Mouse (Mus musculus) embryonic facial prominence, embryonic 11.5 days (tissue): ENCODE results near the gene Ube2d1. TPM values are rescaled to one million over a fixed set of nuclear protein-coding genes. Genes with fewer than 3 reads are reported as not detected.
A peak's percentile ranks its signal among the peaks of the same experiment; 100 is the strongest.

Experiments
- ATAC-seq: fragments of 200-750 bp; cut with Nextera tagmentation; replicated peaks from 2 replicates; pipeline ENCODE4 v1.8.0; 2017; ENCODE audit warnings: low read depth; ENCODE audit not compliant: insufficient number of reproducible peaks, low FRiP score, low TSS enrichment
- DNase-seq: peaks from one replicate; pipeline ENCODE4 v3.0.0-alpha.2; 2015; ENCODE audit warnings: low spot score
- H3K27ac ChIP-seq: fragments of 300-500 bp; sonication (generic); replicated peaks from 2 replicates; pipeline ENCODE4 v1.5.1; 2014; ENCODE audit warnings: mild to moderate bottlenecking, low read depth, low read length, control low read depth
- H3K27me3 ChIP-seq: fragments of 300-500 bp; sonication (generic); 2 replicates; pipeline ENCODE4 v1.6.1; 2014; ENCODE audit warnings: mild to moderate bottlenecking, low read length, moderate library complexity, mixed read lengths; ENCODE audit not compliant: control insufficient read depth, insufficient read depth
- H3K36me3 ChIP-seq: fragments of 300-500 bp; sonication (generic); replicated peaks from 2 replicates; pipeline ENCODE4 v1.6.1; 2014; ENCODE audit warnings: low read depth, mild to moderate bottlenecking, low read length, moderate library complexity, mixed read lengths; ENCODE audit not compliant: control insufficient read depth, insufficient read depth
- H3K4me1 ChIP-seq: fragments of 300-500 bp; sonication (generic); 2 replicates; pipeline ENCODE4 v1.6.1; 2014; ENCODE audit warnings: low read length, mixed read lengths; ENCODE audit not compliant: control insufficient read depth, insufficient read depth
- H3K4me2 ChIP-seq: fragments of 300-500 bp; sonication (generic); 2 replicates; pipeline ENCODE4 v1.6.1; 2014; ENCODE audit warnings: low read depth, mild to moderate bottlenecking, control low read depth, low read length, moderate library complexity
- H3K4me3 ChIP-seq: fragments of 300-500 bp; sonication (generic); 2 replicates; pipeline ENCODE4 v1.5.1; 2014; ENCODE audit warnings: low read depth, low read length, control low read depth
- H3K9ac ChIP-seq: fragments of 300-500 bp; sonication (generic); replicated peaks from 2 replicates; pipeline ENCODE4 v1.6.1; 2014; ENCODE audit warnings: mild to moderate bottlenecking, control low read depth, low read length
- H3K9me3 ChIP-seq: fragments of 300-500 bp; sonication (generic); replicated peaks from 2 replicates; pipeline ENCODE4 v1.6.1; 2016; ENCODE audit warnings: mild to moderate bottlenecking, low read length, inconsistent platforms, mixed read lengths; ENCODE audit not compliant: control insufficient read depth
- WGBS: fragments of 180-500 bp; shearing (Covaris S2); extraction: QIAGEN DNeasy Blood & Tissue Kit; methylation state at CpG from one replicate; pipeline ENCODE4 v1.1.7; 2014; 5-methylcytosine and 5-hydroxymethylcytosine counted together
- polyA plus RNA-seq: library from polyadenylated mRNA; unstranded; fragments of >200 nt; fragmentation: Nextera tagmentation; extraction: Ambion mirVana; gene quantifications from 2 replicates; pipeline ENCODE4 v1.2.1, GENCODE M21; 2014

Gene Ube2d1
- polyA plus RNA-seq, 1 experiment from 2014 or later = 158 TPM

- Histone ChIP-seq H3K27ac (no peak overlapping the region), H3K4me1 (no peaks in the 10 kb centered on the region), H3K4me2 (no peak overlapping the region), H3K9me3 (no peaks in the 10 kb centered on the region), H3K9ac (no peak overlapping the region), H3K4me3 (no peak overlapping the region), H3K36me3 (no peaks in the 10 kb centered on the region), H3K27me3 (no peaks in the 10 kb centered on the region)
- DNase-seq = no peak
- 16% methylated on average over 3 of the region's 3 CpGs for WGBS
- ATAC-seq = no peak
These were observed 6.2 kb upstream of the Ube2d1 start for GRCm38 (mm10) chr10:71291179-71291661.

GRCm38 (mm10) chr10:71284511-71285125, 444 bp downstream of the Ube2d1 start:
- Histone ChIP-seq H3K9ac (peak overlapping the region; percentile 94), H3K4me2 (peak overlapping the region; percentile 71), H3K4me1 (peaks cover 3% of the 10 kb centered on the region; the same call in 1 of the 2 replicates), H3K9me3 (no peaks in the 10 kb centered on the region), H3K27ac (peak overlapping the region; percentile 47), H3K27me3 (no peaks in the 10 kb centered on the region), H3K36me3 (no peaks in the 10 kb centered on the region; the same call in 1 of the 2 replicates), H3K4me3 (peak overlapping the region; percentile 92)
- ATAC-seq (peak; percentile 79), DNase-seq (peak; percentile 60)
- 0% methylated on average over 41 of the region's 41 CpGs for WGBS

GRCm38 (mm10) chr10:71284131-71284510, 941 bp downstream of the Ube2d1 start:
- Histone ChIP-seq H3K36me3 (no peaks in the 10 kb centered on the region; the same call in 1 of the 2 replicates), H3K4me3 (peak overlapping the region; percentile 92), H3K9ac (peak overlapping the region; percentile 94), H3K4me2 (peak overlapping the region; percentile 71), H3K27me3 (no peaks in the 10 kb centered on the region), H3K4me1 (peaks cover 3% of the 10 kb centered on the region; the same call in 1 of the 2 replicates), H3K27ac (no peak overlapping the region), H3K9me3 (no peaks in the 10 kb centered on the region)
- DNase-seq = peak; percentile 12
- 21% methylated on average over 8 of the region's 8 CpGs for WGBS
- ATAC-seq = no peak

- DNase-seq (no peak), ATAC-seq (no peak)
- Histone ChIP-seq H3K4me2 (no peak overlapping the region), H3K27me3 (no peaks in the 10 kb centered on the region), H3K4me1 (no peaks in the 10 kb centered on the region), H3K9ac (no peak overlapping the region), H3K4me3 (no peak overlapping the region), H3K9me3 (no peaks in the 10 kb centered on the region), H3K36me3 (no peaks in the 10 kb centered on the region), H3K27ac (no peak overlapping the region)
- 60% methylated on average over 9 of the region's 9 CpGs for WGBS
These were observed 11.9 kb downstream of the Ube2d1 start for GRCm38 (mm10) chr10:71273008-71273739.

- H3K9me3 ChIP-seq = no peaks in the 10 kb centered on the region
- no peak for DNase-seq
- no peak overlapping the region for H3K27ac ChIP-seq
- no peaks in the 10 kb centered on the region for H3K27me3 ChIP-seq
- no peaks in the 10 kb centered on the region for H3K36me3 ChIP-seq
- H3K9ac ChIP-seq = no peak overlapping the region
- no peak for ATAC-seq
- H3K4me3 ChIP-seq = no peak overlapping the region
- 90% methylated on average over 2 of the region's 2 CpGs for WGBS
- no peaks in the 10 kb centered on the region for H3K4me1 ChIP-seq
- no peak overlapping the region for H3K4me2 ChIP-seq
These were observed 17.1 kb downstream of the Ube2d1 start for GRCm38 (mm10) chr10:71267973-71268372.

- no peak for DNase-seq
- 84% methylated on average over 11 of the region's 11 CpGs for WGBS
- no peaks in the 10 kb centered on the region for H3K27me3 ChIP-seq
- no peaks in the 10 kb centered on the region for H3K36me3 ChIP-seq
- H3K9ac ChIP-seq = no peak overlapping the region
- no peak for ATAC-seq
- H3K4me2 ChIP-seq = no peak overlapping the region
- no peak overlapping the region for H3K27ac ChIP-seq
- H3K9me3 ChIP-seq = no peaks in the 10 kb centered on the region
- H3K4me3 ChIP-seq = no peak overlapping the region
- no peaks in the 10 kb centered on the region for H3K4me1 ChIP-seq
These were observed 17.6 kb downstream of the Ube2d1 start for GRCm38 (mm10) chr10:71267511-71267910.

- H3K27ac ChIP-seq = no peak overlapping the region
- H3K27me3 ChIP-seq = no peaks in the 10 kb centered on the region
- ATAC-seq (no peak), DNase-seq (no peak)
- H3K9me3 ChIP-seq = no peaks in the 10 kb centered on the region
- no peak overlapping the region for H3K9ac ChIP-seq
- no peak overlapping the region for H3K4me3 ChIP-seq
- H3K4me1 ChIP-seq = no peaks in the 10 kb centered on the region
- no peaks in the 10 kb centered on the region for H3K36me3 ChIP-seq
- H3K4me2 ChIP-seq = no peak overlapping the region
- WGBS = 81% methylated on average over 4 of the region's 4 CpGs
These were observed 20.0 kb downstream of the Ube2d1 start for GRCm38 (mm10) chr10:71265067-71265466.

- DNase-seq = no peak
- Histone ChIP-seq H3K9ac (no peak overlapping the region), H3K9me3 (no peaks in the 10 kb centered on the region), H3K4me3 (no peak overlapping the region), H3K27ac (no peak overlapping the region), H3K4me2 (no peak overlapping the region), H3K36me3 (peaks cover 2% of the 10 kb centered on the region; the same call in 1 of the 2 replicates), H3K4me1 (no peaks in the 10 kb centered on the region), H3K27me3 (no peaks in the 10 kb centered on the region)
- no peak for ATAC-seq
- 88% methylated on average over 8 of the region's 8 CpGs for WGBS
These were observed 23.4 kb downstream of the Ube2d1 start for GRCm38 (mm10) chr10:71261637-71262036.
